ENCODE assay signal across 18 mouse cellular contexts in the genomic region with DNA sequence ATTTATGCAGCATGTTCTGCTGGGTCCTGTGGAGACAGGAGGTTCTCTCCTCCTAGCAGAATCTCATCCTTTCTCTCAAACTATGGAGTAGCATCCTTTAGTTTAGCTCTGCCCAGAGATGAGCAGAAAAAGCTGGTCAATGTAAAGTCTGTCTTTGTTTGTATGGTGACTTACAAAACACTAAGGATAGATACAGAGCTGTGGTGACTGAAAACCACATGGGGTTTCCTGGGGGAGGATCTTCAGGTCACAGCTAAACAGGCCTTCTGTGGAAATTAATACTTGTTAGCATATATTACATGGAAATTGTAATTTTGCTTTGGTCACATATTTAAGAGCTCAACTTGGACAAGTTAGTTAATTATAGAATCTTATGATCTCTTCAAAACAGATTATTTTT.
"Had no signal": no experiment of that assay in that cellular context is flagged by ENCODE, and none has a peak within 500 bp of the region (broad histone marks: within the 10 kb centered on the region; RNA-seq: fewer than 3 reads in every experiment).

No protein-coding gene starts in this region.

- H3K9ac ChIP-seq: kidney, embryonic 15.5 days; liver, embryonic 13.5 days; midbrain, embryonic 13.5 days had no signal

- ATAC-seq: midbrain, embryonic 13.5 days; midbrain, embryonic 16.5 days had no signal

- H3K36me3 ChIP-seq: kidney, embryonic 15.5 days; liver, embryonic 13.5 days; midbrain, embryonic 10.5 days; midbrain, embryonic 13.5 days had no signal

- H3K9me3 ChIP-seq: kidney, embryonic 15.5 days; liver, embryonic 13.5 days; midbrain, embryonic 10.5 days; midbrain, embryonic 13.5 days had no signal

- H3K4me2 ChIP-seq: kidney, embryonic 15.5 days; liver, embryonic 13.5 days; midbrain, embryonic 13.5 days had no signal

- H3K4me1 ChIP-seq: liver, embryonic 13.5 days had no signal

- DNase-seq: kidney, adult 11 months; kidney, adult 8-10 months; kidney, postnatal 10 days; kidney, postnatal 36 days; layer of hippocampus, postnatal 36 days; liver, embryonic 13.5 days; lung, adult 2 months; right cerebral cortex, adult 18-20 months; right cerebral cortex, postnatal 14 days; spleen, adult 18-20 months; thymus, adult 18-20 months; thymus, postnatal 4 days had no signal

- H3K4me3 ChIP-seq: kidney, embryonic 15.5 days; left cerebral cortex, adult 2 months; liver, embryonic 13.5 days; midbrain, embryonic 10.5 days; midbrain, embryonic 13.5 days; myocyte had no signal

- H3K27ac ChIP-seq: kidney, embryonic 15.5 days; left cerebral cortex, adult 2 months; liver, embryonic 13.5 days; midbrain, embryonic 10.5 days; midbrain, embryonic 13.5 days had no signal

- H3K27me3 ChIP-seq: kidney, embryonic 15.5 days; liver, embryonic 13.5 days; midbrain, embryonic 13.5 days had no signal
